ENCODE assay signal across 8 mouse cellular contexts in genomic region chr9:88124322-88125005, GRCm38 (mm10).
A peak's percentile ranks its signal among the peaks of the same experiment; 100 is the strongest.
DNase-seq lines count a peak whose midpoint lies in the region; ATAC-seq and TF ChIP-seq lines count a peak whose summit lies in the region.

No protein-coding gene starts in this region.

- no peaks in the 10 kb centered on the region for H3K4me1 ChIP-seq in CH12.LX (ENCODE audit: control insufficient read depth in 1 of 2, insufficient read depth in 2 of 2)
- no peaks in the 10 kb centered on the region for H3K4me1 ChIP-seq in liver, postnatal 0 days (ENCODE audit: insufficient read depth)
- H3K4me1 ChIP-seq in liver, embryonic 12.5 days = no peaks in the 10 kb centered on the region
- no peaks in the 10 kb centered on the region for H3K4me1 ChIP-seq in thymus, adult 2 months (replicated peaks; ENCODE audit: control insufficient read depth, insufficient read depth, low read length)

- peak; percentile 72 for ATAC-seq in frontal cortex, adult (ENCODE audit: low TSS enrichment)
- no peak for ATAC-seq in liver, postnatal 0 days
- no peak for ATAC-seq in liver, embryonic 12.5 days

- no peaks in the 10 kb centered on the region for H3K79me2 ChIP-seq in CH12.LX (replicated peaks; ENCODE audit: control insufficient read depth, extremely low read depth, insufficient read depth, poor library complexity, severe bottlenecking)

- H3K27me3 ChIP-seq in CH12.LX (replicated peaks) = no peaks in the 10 kb centered on the region
- H3K27me3 ChIP-seq in liver, postnatal 0 days (ENCODE audit: insufficient read depth, low read length) = no peaks in the 10 kb centered on the region
- H3K27me3 ChIP-seq in liver, embryonic 12.5 days (replicated peaks) = no peaks in the 10 kb centered on the region
- no peaks in the 10 kb centered on the region for H3K27me3 ChIP-seq in thymus, adult 2 months (ENCODE audit: control insufficient read depth, insufficient read depth, low read length)

- H3K4me3 ChIP-seq in CH12.LX (replicated peaks in 1 of 3; ENCODE audit: low read depth in 2 of 3, low read length in 2 of 3, poor library complexity in 1 of 3) = no peak overlapping the region
- no peak overlapping the region for H3K4me3 ChIP-seq in liver, postnatal 0 days (ENCODE audit: low read depth, low read length)
- H3K4me3 ChIP-seq in liver, embryonic 12.5 days = no peak overlapping the region
- H3K4me3 ChIP-seq in thymus, adult 2 months (ENCODE audit: control insufficient read depth, insufficient read depth, low read length) = no peak overlapping the region

- intact Hi-C loops in left cerebral cortex, postnatal 25 days (cut with DNase I) = no loop called here

- no peak for TF ChIP-seq RAD21 in CH12.LX (IDR thresholded peaks at IDR 0.05; ENCODE audit: low read depth, low read length)

- no peak for TF ChIP-seq POLR2A in CH12.LX (IDR thresholded peaks at IDR 0.05; ENCODE audit: low read depth, low read length)
- no peak for TF ChIP-seq POLR2A in thymus, adult 2 months (IDR thresholded peaks at IDR 0.05; ENCODE audit: control insufficient read depth, extremely low read depth, insufficient read depth, low read length, poor library complexity)

- dilution Hi-C loops in CH12.LX (cut with MboI; ENCODE audit: extremely low pct_ligation_motif_present, extremely low pct_unique_long_range_greater_than_20kb, low sequenced_read_pairs) = no loop called here

- no peaks in the 10 kb centered on the region for H3K36me3 ChIP-seq in CH12.LX (replicated peaks in 1 of 2; ENCODE audit: control insufficient read depth in 1 of 2, insufficient read depth in 1 of 2, low read length in 1 of 2)
- no peaks in the 10 kb centered on the region for H3K36me3 ChIP-seq in liver, postnatal 0 days (replicated peaks; ENCODE audit: insufficient read depth, low read length)
- H3K36me3 ChIP-seq in liver, embryonic 12.5 days = no peaks in the 10 kb centered on the region
- H3K36me3 ChIP-seq in thymus, adult 2 months (ENCODE audit: control insufficient read depth, insufficient read depth, low read length) = no peaks in the 10 kb centered on the region

- H3K9ac ChIP-seq in CH12.LX (ENCODE audit: insufficient read depth, low read depth) = no peak overlapping the region
- H3K9ac ChIP-seq in liver, postnatal 0 days (replicated peaks) = no peak overlapping the region
- no peak overlapping the region for H3K9ac ChIP-seq in liver, embryonic 12.5 days

- DNase-seq in frontal cortex, postnatal 14 days (ENCODE audit: low spot score in 2 of 2) = no peak
- no peak for DNase-seq in CH12.LX (ENCODE audit: extremely low read depth)
- DNase-seq in gastrocnemius, postnatal 25 days = peak; percentile 59
- peak; percentile 36 to 41 for DNase-seq in left cerebral cortex, postnatal 25 days (ENCODE audit: low spot score in 2 of 2)
- DNase-seq in liver, postnatal 0 days = no peak
- no peak for DNase-seq in thymus, adult 2 months

- in situ Hi-C loops in CH12.LX (cut with MboI; ENCODE audit: low pct_ligation_motif_present, low pct_unique_long_range_greater_than_20kb, low sequenced_read_pairs) = loop anchor here (25.0 kb wide), 1 partner anchor 88 kb away; no protein-coding TSS in a partner anchor

- no peak overlapping the region for H3K27ac ChIP-seq in CH12.LX (ENCODE audit: insufficient read depth, low read depth)
- H3K27ac ChIP-seq in liver, postnatal 0 days (ENCODE audit: low read depth) = no peak overlapping the region
- no peak overlapping the region for H3K27ac ChIP-seq in liver, embryonic 12.5 days
- no peak overlapping the region for H3K27ac ChIP-seq in thymus, adult 2 months (ENCODE audit: control insufficient read depth, insufficient read depth, low read length)

- no peak for TF ChIP-seq CTCF in CH12.LX (conservative IDR thresholded peaks at IDR 0.05 in 1 of 2, IDR thresholded peaks at IDR 0.05 in 1 of 2; ENCODE audit: low read depth in 2 of 2, low read length in 2 of 2)
- TF ChIP-seq CTCF in liver, postnatal 0 days (IDR thresholded peaks at IDR 0.05; ENCODE audit: low read depth) = no peak
- no peak for TF ChIP-seq CTCF in thymus, adult 2 months (IDR thresholded peaks at IDR 0.05; ENCODE audit: borderline replicate concordance, control insufficient read depth, extremely low read depth, insufficient read depth, low read length, poor library complexity)

- peak overlapping the region; percentile 31; the same call in 1 of the 2 replicates for H3K4me2 ChIP-seq in CH12.LX (ENCODE audit: insufficient read depth, low read depth, poor library complexity, severe bottlenecking)
- no peak overlapping the region for H3K4me2 ChIP-seq in liver, postnatal 0 days (ENCODE audit: low read depth, low read length)
- H3K4me2 ChIP-seq in liver, embryonic 12.5 days = no peak overlapping the region

- H3K9me3 ChIP-seq in CH12.LX (replicated peaks; ENCODE audit: low read length) = no peaks in the 10 kb centered on the region
- no peaks in the 10 kb centered on the region for H3K9me3 ChIP-seq in liver, postnatal 0 days (ENCODE audit: low read length)
- no peaks in the 10 kb centered on the region for H3K9me3 ChIP-seq in liver, embryonic 12.5 days (replicated peaks)

- 87% methylated on average over 9 of the region's 9 CpGs for WGBS in liver, postnatal 0 days (ENCODE audit: insufficient replicate concordance)
- whole genome bisulfite sequencing in liver, embryonic 12.5 days (ENCODE audit: insufficient replicate concordance) = 79% methylated on average over 9 of the region's 9 CpGs
- WGBS in thymus, adult 2 months = 92% methylated on average over 9 of the region's 9 CpGs

- TF ChIP-seq EP300 in CH12.LX (IDR thresholded peaks at IDR 0.05; ENCODE audit: low read length) = no peak
- TF ChIP-seq EP300 in liver, postnatal 0 days (IDR thresholded peaks at IDR 0.05; ENCODE audit: low read depth) = no peak

TF ChIP-seq in CH12.LX, 34 proteins besides CTCF, POLR2A, EP300 and RAD21:
- TF ChIP-seq SMC3 (IDR thresholded peaks at IDR 0.05; ENCODE audit: low read depth, low read length) (no peak), NRF1 (IDR thresholded peaks at IDR 0.05; ENCODE audit: low read depth, low read length) (peak; percentile 44; the same call in 1 of the 2 replicates)

Comparison
In these comparisons a context has a peak if more than half of its experiments do, and no peak if none do; other contexts are left out.
1. DNase-seq: peak in gastrocnemius, postnatal 25 days (single experiment) and left cerebral cortex, postnatal 25 days (2 of 2); none in frontal cortex, postnatal 14 days (0 of 2), CH12.LX (single experiment), liver, postnatal 0 days (single experiment) and thymus, adult 2 months (single experiment).